Mouse (Mus musculus): ENCODE results near the gene Iqgap1.

DNA sequence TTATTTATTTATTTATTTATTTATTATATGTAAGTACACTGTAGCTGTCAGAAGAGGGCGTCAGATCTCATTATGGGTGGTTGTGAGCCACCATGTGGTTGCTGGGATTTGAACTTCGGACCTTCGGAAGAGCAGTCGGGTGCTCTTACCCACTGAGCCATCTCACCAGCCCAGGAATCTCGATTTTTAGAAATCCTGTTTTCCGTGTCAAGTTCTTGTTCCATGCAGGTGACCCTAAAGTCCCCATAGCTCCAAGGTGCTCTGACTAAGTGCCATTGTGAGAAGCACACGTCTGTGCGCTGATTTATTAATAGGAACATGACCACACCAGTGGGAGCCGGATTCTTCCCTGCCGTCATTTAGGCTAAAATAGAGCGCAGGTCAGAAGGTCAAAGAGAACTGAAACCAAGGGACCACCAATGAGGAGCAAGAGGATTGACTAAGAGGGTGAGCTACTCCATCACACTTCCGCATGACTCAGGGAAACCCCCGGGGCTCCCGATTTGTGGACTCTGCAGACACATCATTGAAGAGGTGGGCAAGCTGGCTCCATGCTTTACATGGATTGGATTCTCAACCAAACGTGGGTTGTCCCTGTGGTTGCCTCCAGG is 4.5 kb upstream of the Iqgap1 start:
- TF ChIP-seq GATA1 (IDR thresholded peaks at IDR 0.05; ENCODE audit: borderline replicate concordance, low read length), result no peak
- no peak for TF ChIP-seq FLI1 (IDR thresholded peaks at IDR 0.05; ENCODE audit: low read length)
